Mouse (Mus musculus): ENCODE data around the gene Heatr4.

Gene Heatr4

GRCm38 (mm10) chr12:83998341-83999107 is 13.9 kb upstream of the Heatr4 start:
- no peak for DNase-seq (ENCODE audit: extremely low spot score, low spot score)

GRCm38 (mm10) chr12:83997221-83997620 is 12.6 kb upstream of the Heatr4 start:
- no peak for DNase-seq (ENCODE audit: extremely low spot score, low spot score)

- DNase-seq (ENCODE audit: extremely low spot score, low spot score), result no peak
These were observed 4.7 kb upstream of the Heatr4 start for GRCm38 (mm10) chr12:83989378-83989777.

- DNase-seq (ENCODE audit: extremely low spot score, low spot score), result no peak
These were observed 3.8 kb upstream of the Heatr4 start for GRCm38 (mm10) chr12:83988483-83988882.

- DNase-seq (ENCODE audit: extremely low spot score, low spot score), result peak; percentile 85
These were observed 3.2 kb upstream of the Heatr4 start, which contains the start of gene Acot2 for GRCm38 (mm10) chr12:83987583-83988441. TSS of gene Acot2 (plus strand) at chr12:83987861.

GRCm38 (mm10) chr12:83987242-83987582 is 2.6 kb upstream of the Heatr4 start:
- no peak for DNase-seq (ENCODE audit: extremely low spot score, low spot score)

GRCm38 (mm10) chr12:83981615-83982014 is 3.0 kb downstream of the Heatr4 start:
- DNase-seq (ENCODE audit: extremely low spot score, low spot score), result no peak

GRCm38 (mm10) chr12:83978862-83979261 is 5.8 kb downstream of the Heatr4 start:
- no peak for DNase-seq (ENCODE audit: extremely low spot score, low spot score)

GRCm38 (mm10) chr12:83972117-83972516 is 12.5 kb downstream of the Heatr4 start:
- DNase-seq (ENCODE audit: extremely low spot score, low spot score), result peak; percentile 30

- DNase-seq (ENCODE audit: extremely low spot score, low spot score), result no peak
These were observed 19.4 kb downstream of the Heatr4 start for GRCm38 (mm10) chr12:83965235-83965634.

- no peak for DNase-seq (ENCODE audit: extremely low spot score, low spot score)
These were observed 26.4 kb downstream of the Heatr4 start for GRCm38 (mm10) chr12:83958278-83958677.

GRCm38 (mm10) chr12:83951711-83952575 is 32.7 kb downstream of the Heatr4 start:
- peak; percentile 24 for DNase-seq (ENCODE audit: extremely low spot score, low spot score)

- peak; percentile 68 for DNase-seq (ENCODE audit: extremely low spot score, low spot score)
These were observed 33.6 kb downstream of the Heatr4 start for GRCm38 (mm10) chr12:83950840-83951701.

GRCm38 (mm10) chr12:83950493-83950839 is 34.2 kb downstream of the Heatr4 start, which contains the start of gene Riox1:
TSS of gene Riox1 (plus strand) at chr12:83950608.
- DNase-seq (ENCODE audit: extremely low spot score, low spot score), result peak; percentile 86

GRCm38 (mm10) chr12:83949776-83950492 is 34.7 kb downstream of the Heatr4 start:
- no peak for DNase-seq (ENCODE audit: extremely low spot score, low spot score)

- DNase-seq (ENCODE audit: extremely low spot score, low spot score), result no peak
These were observed 35.6 kb downstream of the Heatr4 start for GRCm38 (mm10) chr12:83949043-83949442.

GRCm38 (mm10) chr12:83947260-83947811 is 37.3 kb downstream of the Heatr4 start:
- DNase-seq (ENCODE audit: extremely low spot score, low spot score), result no peak

GRCm38 (mm10) chr12:83941938-83942337 is 42.7 kb downstream of the Heatr4 start:
- DNase-seq (ENCODE audit: extremely low spot score, low spot score), result no peak

GRCm38 (mm10) chr12:83940031-83940430 is 44.6 kb downstream of the Heatr4 start:
- no peak for DNase-seq (ENCODE audit: extremely low spot score, low spot score)

- DNase-seq (ENCODE audit: extremely low spot score, low spot score), result no peak
These were observed 45.3 kb downstream of the Heatr4 start for GRCm38 (mm10) chr12:83939332-83939731.
